Mouse (Mus musculus) liver, adult 2 months (tissue): ENCODE data around the gene Cdc25a. TPM values are rescaled to one million over a fixed set of nuclear protein-coding genes. Genes with fewer than 3 reads are reported as not detected.

Experiments
- DNase-seq: peaks from one replicate; pipeline ENCODE4 v3.0.0-alpha.2; 2011; ENCODE audit warnings: low read depth, low spot score; ENCODE audit errors: extremely low read depth
- H3K27ac ChIP-seq: fragments of 200-500 bp; replicated peaks from 2 replicates; pipeline ENCODE4 v1.5.1; 2012; ENCODE audit warnings: low read depth, mild to moderate bottlenecking, control low read depth, inconsistent platforms, low read length; ENCODE audit not compliant: insufficient read depth
- H3K27me3 ChIP-seq: fragments of 200-500 bp; 2 replicates; pipeline ENCODE4 v1.6.1; 2012; ENCODE audit warnings: mild to moderate bottlenecking, moderate library complexity, low read length, inconsistent platforms; ENCODE audit not compliant: control insufficient read depth, insufficient read depth
- H3K36me3 ChIP-seq: fragments of 200-500 bp; 2 replicates; pipeline ENCODE4 v1.6.1; 2012; ENCODE audit warnings: low read length, inconsistent platforms; ENCODE audit not compliant: control insufficient read depth, insufficient read depth
- H3K4me1 ChIP-seq: fragments of 200-500 bp; 2 replicates; pipeline ENCODE4 v1.6.1; 2011; ENCODE audit warnings: low read length; ENCODE audit not compliant: control insufficient read depth, insufficient read depth
- H3K4me3 ChIP-seq: fragments of 200-500 bp; 2 replicates; pipeline ENCODE4 v1.5.1; 2011; ENCODE audit warnings: low read depth, mild to moderate bottlenecking, control low read depth, low read length, moderate library complexity; ENCODE audit not compliant: insufficient read depth
- H3K79me2 ChIP-seq: fragments of 200-500 bp; 2 replicates; pipeline ENCODE4 v1.6.1; 2012; ENCODE audit warnings: inconsistent platforms, mild to moderate bottlenecking, low read length, moderate library complexity; ENCODE audit not compliant: control insufficient read depth, insufficient read depth
- H3K9ac ChIP-seq: fragments of 200-500 bp; 2 replicates; pipeline ENCODE4 v1.6.1; 2012; ENCODE audit warnings: low read depth, mild to moderate bottlenecking, control low read depth, inconsistent platforms, low read length
- CTCF ChIP-seq: fragments of 200-500 bp; IDR thresholded peaks from 2 replicates; pipeline ENCODE4 v1.5.1; 2011; ENCODE audit warnings: low read depth, low read length, control low read depth
- POLR2A ChIP-seq: fragments of 200-500 bp; IDR thresholded peaks from 2 replicates; pipeline ENCODE4 v1.6.1; 2011; ENCODE audit warnings: low read length, control low read depth; ENCODE audit not compliant: insufficient read depth; ENCODE audit errors: extremely low read depth
- WGBS: fragments of 180-500 bp; shearing (Covaris S2); methylation state at CpG from one replicate; pipeline ENCODE4 v1.1.7; 2018; 5-methylcytosine and 5-hydroxymethylcytosine counted together
- polyA plus RNA-seq: library from polyadenylated mRNA; depleted of rRNA; stranded (reverse); fragments of >200 nt; gene quantifications from 2 replicates; pipeline ENCODE4 v1.2.3, GENCODE M21; 2012
- total RNA-seq: library from RNA; depleted of rRNA; stranded (reverse); fragments of >200 nt; gene quantifications from 2 replicates; pipeline ENCODE4 v1.2.3, GENCODE M21; 2014

Cdc25a gene
- total and polyA plus RNA-seq, 2 experiments = 0.87 to 0.92 TPM

DNA sequence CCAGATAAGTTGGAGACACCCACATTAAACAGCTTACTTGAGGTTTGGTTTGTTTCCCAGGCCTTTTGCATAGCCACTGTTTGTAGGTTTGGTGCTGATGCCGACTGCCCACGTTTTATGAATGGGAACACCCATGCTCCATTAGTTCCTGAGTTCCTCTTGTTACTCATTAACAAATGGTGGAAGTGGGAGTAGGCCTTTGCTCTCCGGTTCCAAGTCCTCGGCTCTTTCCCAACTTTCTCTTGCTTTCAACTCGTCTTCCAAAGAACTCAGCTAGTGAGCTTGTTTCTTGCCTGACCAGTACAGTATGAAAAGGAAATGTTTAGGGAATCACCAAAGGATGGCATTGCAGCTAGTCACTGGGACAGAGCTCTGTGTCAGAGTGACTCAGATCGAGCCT lies 20.2 kb downstream of the Cdc25a start:
- Histone ChIP-seq H3K79me2 (no peaks in the 10 kb centered on the region), H3K4me1 (peaks cover 16% of the 10 kb centered on the region), H3K36me3 (peaks cover 4% of the 10 kb centered on the region; the same call in 1 of the 2 replicates), H3K27me3 (no peaks in the 10 kb centered on the region), H3K27ac (peak overlapping the region; percentile 91), H3K9ac (peak overlapping the region; percentile 41; the same call in 1 of the 2 replicates), H3K4me3 (no peak overlapping the region)
- peak; percentile 97 for DNase-seq
- TF ChIP-seq CTCF = no peak
- no peak for TF ChIP-seq POLR2A
- 14% methylated on average over 6 of the region's 6 CpGs for WGBS

DNA sequence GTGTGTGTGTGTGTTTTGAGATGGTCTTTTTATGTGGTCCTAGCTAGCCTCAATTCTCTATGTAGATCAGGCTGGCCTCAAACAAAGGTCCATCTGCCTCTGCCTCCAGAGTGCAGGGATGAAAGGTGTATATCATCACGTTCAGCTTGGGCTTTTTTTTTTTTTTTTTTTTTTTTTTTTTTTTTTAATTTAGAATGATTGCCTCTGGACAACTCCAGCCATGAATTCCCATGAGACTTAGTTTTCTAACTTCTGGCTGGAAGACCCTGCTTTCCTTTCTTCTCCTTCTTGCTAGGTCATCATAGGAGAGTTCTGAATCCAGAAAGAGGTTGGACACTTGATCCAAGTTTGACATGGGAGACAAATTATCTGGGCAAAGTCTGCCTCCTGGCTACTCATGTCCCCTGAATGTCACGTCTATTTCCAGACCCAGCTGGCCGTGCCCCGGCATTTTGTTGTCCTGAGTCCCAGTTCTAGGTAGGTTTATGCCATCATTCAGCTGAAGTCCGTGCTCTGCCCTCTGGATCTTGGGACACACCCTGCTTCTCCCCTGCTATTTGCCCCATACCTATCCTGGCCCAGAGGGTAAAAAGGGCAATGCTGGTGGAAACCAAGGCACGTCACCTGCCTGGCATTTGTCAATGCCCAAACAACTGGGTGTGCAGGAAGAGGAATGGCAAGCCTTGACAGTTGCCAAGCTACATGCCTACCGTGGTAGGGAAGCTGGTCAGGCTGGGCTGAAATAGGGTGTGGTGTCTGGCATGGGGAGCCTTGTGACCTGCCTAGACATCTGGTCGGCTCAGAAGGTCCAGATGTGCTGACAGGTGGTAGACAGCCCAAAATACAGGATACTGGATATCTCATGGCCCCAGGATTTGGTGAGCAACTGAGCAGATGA lies 21.1 kb downstream of the Cdc25a start:
- H3K79me2 ChIP-seq = no peaks in the 10 kb centered on the region
- peak; percentile 82 for DNase-seq
- WGBS = 26% methylated on average over 8 of the region's 8 CpGs

DNA sequence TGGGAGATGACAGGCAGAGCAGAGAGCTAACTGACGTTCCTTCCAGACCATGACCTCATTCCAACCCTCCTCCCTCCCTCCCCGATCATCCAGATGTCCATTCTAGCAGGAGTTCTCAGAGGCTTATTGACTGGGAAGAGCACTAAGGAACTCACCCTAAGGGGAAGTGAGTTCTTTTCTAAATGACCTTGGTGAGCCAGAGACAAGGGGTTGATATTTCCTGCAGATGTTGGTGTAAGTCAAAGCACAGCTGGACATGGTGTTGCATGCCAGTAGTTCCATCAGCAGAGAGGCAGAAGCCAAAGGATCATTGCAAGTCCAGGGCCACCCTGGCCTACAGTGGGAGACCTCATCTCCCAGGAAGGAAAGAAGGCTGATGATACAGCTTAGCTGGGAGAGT lies 22.6 kb downstream of the Cdc25a start:
- Histone ChIP-seq H3K79me2 (no peaks in the 10 kb centered on the region), H3K4me3 (no peak overlapping the region), H3K27me3 (no peaks in the 10 kb centered on the region), H3K9ac (no peak overlapping the region), H3K36me3 (no peaks in the 10 kb centered on the region), H3K4me1 (peaks cover 16% of the 10 kb centered on the region), H3K27ac (no peak overlapping the region)
- no peak for TF ChIP-seq CTCF
- TF ChIP-seq POLR2A = no peak
- 76% methylated on average over 2 of the region's 2 CpGs for WGBS
- DNase-seq = no peak

More for the DNA sequence above, 21.1 kb downstream of the Cdc25a start:
- Histone ChIP-seq H3K27me3 (no peaks in the 10 kb centered on the region), H3K4me1 (peaks cover 16% of the 10 kb centered on the region), H3K27ac (peak overlapping the region; percentile 91), H3K9ac (no peak overlapping the region), H3K36me3 (no peaks in the 10 kb centered on the region), H3K4me3 (no peak overlapping the region)
- TF ChIP-seq POLR2A = no peak
- TF ChIP-seq CTCF = no peak

DNA sequence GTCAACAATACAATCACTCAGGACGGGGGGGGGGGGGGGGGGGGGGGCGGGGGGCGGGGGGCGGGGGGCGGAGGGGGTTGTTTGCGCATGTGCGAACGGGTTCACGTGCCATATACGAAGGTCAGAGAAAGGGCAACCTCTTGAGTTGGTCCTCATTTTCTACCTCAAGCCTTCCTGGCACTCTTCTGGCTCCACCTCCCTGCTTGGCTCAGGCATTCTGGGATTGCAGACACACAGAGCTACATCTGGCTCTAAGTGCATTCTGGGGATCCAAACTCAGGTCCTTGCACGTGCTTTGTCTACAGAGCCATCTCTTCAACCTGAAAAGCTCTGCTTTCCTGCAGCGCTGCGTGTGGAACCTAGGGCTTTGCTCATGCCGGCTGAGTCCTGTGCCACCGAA lies 24.0 kb downstream of the Cdc25a start:
- no peaks in the 10 kb centered on the region for H3K79me2 ChIP-seq
- no peak overlapping the region for H3K4me3 ChIP-seq
- no peak overlapping the region for H3K9ac ChIP-seq
- no peak for DNase-seq
- no peaks in the 10 kb centered on the region for H3K27me3 ChIP-seq
- TF ChIP-seq POLR2A (no peak), CTCF (no peak)
- peaks cover 16% of the 10 kb centered on the region for H3K4me1 ChIP-seq
- H3K36me3 ChIP-seq = no peaks in the 10 kb centered on the region
- WGBS = 45% methylated on average over 13 of the region's 15 CpGs
- H3K27ac ChIP-seq = peak overlapping the region; percentile 63

DNA sequence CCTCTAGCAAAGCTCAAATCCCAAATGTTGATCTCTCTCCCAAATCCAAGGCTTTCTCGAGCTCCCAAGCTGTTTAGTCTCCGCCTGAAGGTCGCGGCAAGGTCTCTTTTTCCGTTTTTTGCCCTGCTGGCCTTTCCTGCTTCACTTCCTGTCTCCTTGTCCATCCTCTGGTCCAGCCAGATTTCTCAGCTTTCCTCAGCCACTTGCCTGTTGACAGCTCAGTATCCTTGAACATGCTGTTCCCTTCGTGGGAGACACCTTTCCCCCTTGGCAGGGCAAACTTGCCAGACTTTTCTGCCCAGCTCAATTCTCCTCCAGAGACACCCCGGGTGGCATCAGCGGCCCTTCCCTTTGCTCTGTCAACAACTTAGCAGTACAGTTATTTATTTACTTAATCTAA lies 24.4 kb downstream of the Cdc25a start:
- peak overlapping the region; percentile 63 for H3K27ac ChIP-seq
- peaks cover 14% of the 10 kb centered on the region for H3K4me1 ChIP-seq
- H3K27me3 ChIP-seq = no peaks in the 10 kb centered on the region
- WGBS = 53% methylated on average over 8 of the region's 8 CpGs
- no peaks in the 10 kb centered on the region for H3K36me3 ChIP-seq
- H3K9ac ChIP-seq = no peak overlapping the region
- H3K4me3 ChIP-seq = no peak overlapping the region
- TF ChIP-seq CTCF (no peak), POLR2A (no peak)
- no peak for DNase-seq
- H3K79me2 ChIP-seq = no peaks in the 10 kb centered on the region

DNA sequence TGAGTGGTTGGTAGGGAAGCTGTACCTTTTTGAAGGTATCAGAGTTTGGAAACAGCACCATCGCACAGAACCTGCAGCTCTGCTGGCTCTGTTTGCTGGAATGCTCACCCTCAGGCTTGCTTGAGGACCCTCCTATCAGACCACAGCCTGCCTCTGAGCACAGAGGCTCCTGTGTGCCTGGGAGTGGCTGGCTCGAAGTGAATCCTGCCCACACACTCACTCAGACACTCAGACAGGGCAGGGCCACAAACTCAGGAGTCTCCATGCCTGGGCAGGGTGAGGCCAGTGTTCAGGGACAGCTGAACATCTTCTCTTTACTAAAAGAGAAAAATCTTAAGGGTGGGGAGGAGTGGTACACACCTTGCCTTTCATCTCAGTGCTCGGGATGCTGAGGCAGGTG lies 25.2 kb downstream of the Cdc25a start:
- TF ChIP-seq POLR2A (no peak), CTCF (no peak)
- WGBS = 98% methylated on average over 3 of the region's 3 CpGs
- Histone ChIP-seq H3K9ac (no peak overlapping the region), H3K79me2 (no peaks in the 10 kb centered on the region), H3K27ac (no peak overlapping the region), H3K27me3 (no peaks in the 10 kb centered on the region), H3K4me3 (no peak overlapping the region), H3K4me1 (peaks cover 14% of the 10 kb centered on the region), H3K36me3 (no peaks in the 10 kb centered on the region)
- DNase-seq = no peak
